Comparison of ENCODE assay signal across 11 mouse cellular contexts in the genomic region with DNA sequence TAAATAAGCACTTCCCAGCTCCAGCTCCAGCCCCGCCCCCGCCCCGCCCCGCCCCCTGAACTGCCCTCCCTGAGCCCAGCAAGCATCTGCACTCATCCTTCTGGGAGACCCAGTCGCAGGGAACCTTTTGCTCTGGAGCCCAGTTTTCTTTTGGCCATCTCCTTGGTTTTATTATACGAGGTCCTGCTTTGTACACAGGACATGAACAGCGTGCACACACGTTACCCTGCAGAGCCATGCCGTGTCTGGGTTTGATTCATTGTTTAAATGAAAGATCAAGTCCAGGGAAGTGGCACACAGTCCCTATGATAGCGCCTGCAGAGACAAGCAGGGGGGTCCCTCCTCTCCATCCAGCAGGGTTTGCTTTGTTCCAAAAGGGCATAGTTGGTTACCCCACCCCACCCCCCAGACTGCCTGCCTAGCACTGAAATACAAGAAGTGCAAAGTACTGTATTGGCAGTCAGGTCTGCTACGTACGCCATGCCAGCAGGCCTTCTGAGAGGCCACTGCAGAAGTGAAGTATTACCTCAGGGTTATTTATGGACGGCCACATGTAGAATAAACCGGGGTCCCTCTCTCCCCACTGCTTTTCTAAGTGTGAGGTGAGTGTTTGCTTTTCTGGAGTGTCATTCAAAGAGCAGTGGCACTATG. TPM values are rescaled to one million over a fixed set of nuclear protein-coding genes. Genes with fewer than 3 reads are reported as not detected.
DNase-seq lines count a peak whose midpoint lies in the region; ATAC-seq and TF ChIP-seq lines count a peak whose summit lies in the region.
"Had no signal": no experiment of that assay in that cellular context is flagged by ENCODE, and none has a peak within 500 bp of the region (broad histone marks: within the 10 kb centered on the region; RNA-seq: fewer than 3 reads in every experiment).

No protein-coding gene starts in this region.

- peak; percentile 20 for DNase-seq in hindbrain, embryonic 11.5 days (ENCODE audit: low spot score)
- DNase-seq in lung, postnatal 36 days = peak; percentile 60
- no peak for DNase-seq in stomach, postnatal 0 days (ENCODE audit: low spot score)
- DNase-seq in layer of hippocampus, postnatal 25 days (ENCODE audit: extremely low spot score in 1 of 2, low spot score in 1 of 2) = no peak
- DNase-seq in urinary bladder, adult 2 months (ENCODE audit: low spot score) = no peak
- DNase-seq in adipocyte (ENCODE audit: low spot score) = no peak
- DNase-seq: cerebellum, adult 11 months; liver, embryonic 13.5 days; right cerebral cortex, adult 18-20 months had no signal

- no peak overlapping the region for H3K27ac ChIP-seq in kidney, embryonic 16.5 days (ENCODE audit: low read length)
- H3K27ac ChIP-seq in kidney, embryonic 14.5 days (ENCODE audit: low read depth, low read length) = no peak overlapping the region
- no peak overlapping the region for H3K27ac ChIP-seq in hindbrain, embryonic 11.5 days (ENCODE audit: low read depth, low read length)
- H3K27ac ChIP-seq in stomach, postnatal 0 days (replicated peaks) = no peak overlapping the region
- H3K27ac ChIP-seq: liver, embryonic 13.5 days had no signal

- no peaks in the 10 kb centered on the region for H3K27me3 ChIP-seq in kidney, embryonic 16.5 days (ENCODE audit: insufficient read depth, low read length)
- no peaks in the 10 kb centered on the region for H3K27me3 ChIP-seq in kidney, embryonic 14.5 days (ENCODE audit: control insufficient read depth, insufficient read depth, low read length)
- no peaks in the 10 kb centered on the region for H3K27me3 ChIP-seq in hindbrain, embryonic 11.5 days (ENCODE audit: control insufficient read depth, insufficient read depth, low read length)
- H3K27me3 ChIP-seq in stomach, postnatal 0 days (ENCODE audit: control insufficient read depth, insufficient read depth, low read length) = no peaks in the 10 kb centered on the region
- H3K27me3 ChIP-seq: liver, embryonic 13.5 days had no signal

- no peak for TF ChIP-seq EP300 in stomach, postnatal 0 days (optimal IDR thresholded peaks at IDR 0.05)

- peak; percentile 31; the same call in 1 of the 2 replicates for ATAC-seq in kidney, embryonic 16.5 days (ENCODE audit: low FRiP score, low TSS enrichment)
- no peak for ATAC-seq in kidney, embryonic 14.5 days (ENCODE audit: low FRiP score, low TSS enrichment)
- peak; percentile 39; the same call in 1 of the 2 replicates for ATAC-seq in hindbrain, embryonic 11.5 days (ENCODE audit: low FRiP score)
- peak; percentile 21; the same call in 1 of the 2 replicates for ATAC-seq in stomach, postnatal 0 days (ENCODE audit: low FRiP score, low TSS enrichment)

- 12% methylated on average over 14 of the region's 14 CpGs for WGBS in kidney, embryonic 16.5 days
- WGBS in kidney, embryonic 14.5 days = 12% methylated on average over 14 of the region's 14 CpGs
- 18% methylated on average over 13 of the region's 14 CpGs for WGBS in hindbrain, embryonic 11.5 days
- 12% methylated on average over 14 of the region's 14 CpGs for WGBS in stomach, postnatal 0 days

- TF ChIP-seq CTCF in stomach, postnatal 0 days (IDR thresholded peaks at IDR 0.05; ENCODE audit: low read depth) = no peak

- H3K4me2 ChIP-seq in kidney, embryonic 16.5 days (replicated peaks; ENCODE audit: low read depth, low read length) = peak overlapping the region; percentile 23; the same call in 1 of the 2 replicates
- no peak overlapping the region for H3K4me2 ChIP-seq in kidney, embryonic 14.5 days (replicated peaks; ENCODE audit: low read depth, low read length)
- no peak overlapping the region for H3K4me2 ChIP-seq in hindbrain, embryonic 11.5 days (replicated peaks; ENCODE audit: low read depth, low read length)
- no peak overlapping the region for H3K4me2 ChIP-seq in stomach, postnatal 0 days (replicated peaks; ENCODE audit: low read depth)
- H3K4me2 ChIP-seq: liver, embryonic 13.5 days had no signal

- H3K4me1 ChIP-seq in kidney, embryonic 16.5 days (ENCODE audit: insufficient read depth, low read length) = peaks cover 5% of the 10 kb centered on the region
- no peaks in the 10 kb centered on the region for H3K4me1 ChIP-seq in kidney, embryonic 14.5 days (ENCODE audit: control insufficient read depth, insufficient read depth, low read length)
- no peaks in the 10 kb centered on the region for H3K4me1 ChIP-seq in hindbrain, embryonic 11.5 days (replicated peaks; ENCODE audit: control insufficient read depth, insufficient read depth, low read length)
- H3K4me1 ChIP-seq in stomach, postnatal 0 days (replicated peaks; ENCODE audit: control insufficient read depth, insufficient read depth) = no peaks in the 10 kb centered on the region
- H3K4me1 ChIP-seq: liver, embryonic 13.5 days had no signal

- no peaks in the 10 kb centered on the region for H3K36me3 ChIP-seq in kidney, embryonic 16.5 days (ENCODE audit: insufficient read depth, low read length)
- H3K36me3 ChIP-seq in kidney, embryonic 14.5 days (ENCODE audit: control insufficient read depth, insufficient read depth, low read length) = no peaks in the 10 kb centered on the region
- H3K36me3 ChIP-seq in hindbrain, embryonic 11.5 days (ENCODE audit: control insufficient read depth, insufficient read depth, low read length) = no peaks in the 10 kb centered on the region
- H3K36me3 ChIP-seq in stomach, postnatal 0 days (ENCODE audit: control insufficient read depth, insufficient read depth, low read length) = no peaks in the 10 kb centered on the region
- H3K36me3 ChIP-seq: liver, embryonic 13.5 days had no signal

- no peak overlapping the region; the same call in 1 of the 2 replicates for H3K4me3 ChIP-seq in kidney, embryonic 16.5 days (ENCODE audit: low read length)
- no peak overlapping the region for H3K4me3 ChIP-seq in kidney, embryonic 14.5 days (ENCODE audit: low read length)
- no peak overlapping the region for H3K4me3 ChIP-seq in hindbrain, embryonic 11.5 days (ENCODE audit: low read depth, low read length)
- H3K4me3 ChIP-seq in stomach, postnatal 0 days (ENCODE audit: low read depth, low read length) = no peak overlapping the region
- H3K4me3 ChIP-seq: liver, embryonic 13.5 days had no signal

- no peaks in the 10 kb centered on the region for H3K9me3 ChIP-seq in kidney, embryonic 16.5 days (ENCODE audit: low read length)
- H3K9me3 ChIP-seq in kidney, embryonic 14.5 days (ENCODE audit: control insufficient read depth, low read length) = no peaks in the 10 kb centered on the region
- no peaks in the 10 kb centered on the region for H3K9me3 ChIP-seq in hindbrain, embryonic 11.5 days (ENCODE audit: control insufficient read depth, low read length)
- H3K9me3 ChIP-seq in stomach, postnatal 0 days (ENCODE audit: control insufficient read depth, low read length) = no peaks in the 10 kb centered on the region
- H3K9me3 ChIP-seq: liver, embryonic 13.5 days had no signal

- no peak overlapping the region for H3K9ac ChIP-seq in kidney, embryonic 16.5 days (replicated peaks; ENCODE audit: low read length)
- no peak overlapping the region for H3K9ac ChIP-seq in kidney, embryonic 14.5 days (ENCODE audit: low read depth, low read length)
- no peak overlapping the region; the same call in 1 of the 2 replicates for H3K9ac ChIP-seq in hindbrain, embryonic 11.5 days (ENCODE audit: low read depth, low read length)
- H3K9ac ChIP-seq in stomach, postnatal 0 days (ENCODE audit: low read length) = no peak overlapping the region
- H3K9ac ChIP-seq: liver, embryonic 13.5 days had no signal

RNA-seq across cellular contexts. Expression of a gene that starts 41.5 kb away (rescaled TPM):
- polyA plus RNA-seq in kidney, embryonic 16.5 days (2015; fragmentation: Nextera tagmentation; extraction: Ambion mirVana) = 0.78 and 0.89 TPM in 2 replicates
- polyA plus RNA-seq in kidney, embryonic 14.5 days (2014; fragmentation: Nextera tagmentation; extraction: Ambion mirVana) = 1.9 and 2.4 TPM in 2 replicates
- polyA plus RNA-seq in hindbrain, embryonic 11.5 days (2014; fragmentation: Nextera tagmentation; extraction: Ambion mirVana) = 1.0 and 1.5 TPM in 2 replicates
- 0.33 and 0.45 TPM in 2 replicates for polyA plus RNA-seq in stomach, postnatal 0 days (2015; fragmentation: Nextera tagmentation; extraction: Ambion mirVana)
- total RNA-seq in layer of hippocampus, postnatal 25 days (2021) = 10 to 100 TPM; 34.3 to 37.3 TPM
- 1.0 and 1.8 TPM in 2 replicates for polyA plus RNA-seq in urinary bladder, adult 2 months (2012; rRNA removed)
- polyA plus RNA-seq: liver, embryonic 13.5 days had no signal

Comparison
In these comparisons a context has a peak if more than half of its experiments do, and no peak if none do; other contexts are left out.
1. DNase-seq: peak in hindbrain, embryonic 11.5 days (single experiment) and lung, postnatal 36 days (single experiment); none in stomach, postnatal 0 days (single experiment), layer of hippocampus, postnatal 25 days (0 of 2), urinary bladder, adult 2 months (single experiment) and adipocyte (single experiment).